Mouse (Mus musculus) midbrain, embryonic 14.5 days (tissue): ENCODE data around the gene Ctnna2. TPM values are rescaled to one million over a fixed set of nuclear protein-coding genes. Genes with fewer than 3 reads are reported as not detected.
A peak's percentile ranks its signal among the peaks of the same experiment; 100 is the strongest.

ENCODE experiments used
- ATAC-seq: fragments of 200-750 bp; cut with Nextera tagmentation; 2 replicates; pipeline ENCODE4 v1.8.0; 2017; ENCODE audit warnings: moderate number of reproducible peaks, moderate library complexity; ENCODE audit not compliant: low FRiP score, low TSS enrichment
- DNase-seq: peaks from one replicate; pipeline ENCODE4 v3.0.0-alpha.2; 2015
- H3K27ac ChIP-seq: fragments of 300-500 bp; sonication (generic); replicated peaks from 2 replicates; pipeline ENCODE4 v1.5.1; 2014; ENCODE audit warnings: mild to moderate bottlenecking, low read depth, low read length, moderate library complexity
- H3K27me3 ChIP-seq: fragments of 300-500 bp; sonication (generic); 2 replicates; pipeline ENCODE4 v1.6.1; 2014; ENCODE audit warnings: low read length, control low read depth, mixed read lengths; ENCODE audit not compliant: control insufficient read depth, insufficient read depth
- H3K36me3 ChIP-seq: fragments of 300-500 bp; sonication (generic); 2 replicates; pipeline ENCODE4 v1.6.1; 2014; ENCODE audit warnings: low read length, control low read depth; ENCODE audit not compliant: control insufficient read depth, insufficient read depth
- H3K4me1 ChIP-seq: fragments of 300-500 bp; sonication (generic); 2 replicates; pipeline ENCODE4 v1.6.1; 2014; ENCODE audit warnings: mild to moderate bottlenecking, antibody characterized with exemption, low read length, control low read depth; ENCODE audit not compliant: control insufficient read depth, insufficient read depth
- H3K4me2 ChIP-seq: fragments of 300-500 bp; sonication (generic); 2 replicates; pipeline ENCODE4 v1.6.1; 2014; ENCODE audit warnings: mild to moderate bottlenecking, low read length, moderate library complexity
- H3K4me3 ChIP-seq: fragments of 300-500 bp; sonication (generic); replicated peaks from 2 replicates; pipeline ENCODE4 v1.5.1; 2014; ENCODE audit warnings: low read depth, low read length
- H3K9ac ChIP-seq: fragments of 300-500 bp; sonication (generic); replicated peaks from 2 replicates; pipeline ENCODE4 v1.6.1; 2014; ENCODE audit warnings: mild to moderate bottlenecking, low read length, moderate library complexity
- H3K9me3 ChIP-seq: fragments of 300-500 bp; sonication (generic); 2 replicates; pipeline ENCODE4 v1.6.1; 2016; ENCODE audit warnings: low read length, control low read depth, mixed read lengths; ENCODE audit not compliant: control insufficient read depth
- WGBS: fragments of 180-500 bp; shearing (Covaris S2); extraction: QIAGEN DNeasy Blood & Tissue Kit; methylation state at CpG from one replicate; pipeline ENCODE4 v1.1.7; 2014; 5-methylcytosine and 5-hydroxymethylcytosine counted together
- polyA plus RNA-seq: library from polyadenylated mRNA; unstranded; fragments of >200 nt; fragmentation: Nextera tagmentation; extraction: Ambion mirVana; gene quantifications from 2 replicates; pipeline ENCODE4 v1.2.1, GENCODE M21; 2014

The Ctnna2 gene
- polyA plus RNA-seq, 1 experiment from 2014 or later: 141 TPM

DNA sequence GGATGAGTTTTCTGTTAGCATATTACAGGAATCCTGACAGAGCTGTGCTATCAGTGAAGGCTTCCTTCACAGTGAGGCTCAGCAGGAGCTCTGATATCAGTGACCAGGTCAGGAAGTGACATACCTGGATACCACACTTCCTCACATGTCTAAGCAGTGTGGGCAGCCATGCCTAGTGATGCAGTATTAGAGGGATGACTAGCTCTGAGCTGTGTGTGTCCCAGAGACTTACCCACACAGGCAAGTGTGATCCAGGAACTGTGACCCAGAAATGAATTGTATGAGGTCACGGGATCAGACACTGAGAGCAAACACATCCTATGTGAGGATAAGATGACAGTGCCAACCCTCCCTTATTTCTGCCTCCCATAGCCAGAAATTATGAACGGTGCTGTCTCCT is 28.8 kb downstream of the Ctnna2 start:
- Histone ChIP-seq H3K4me1 (no peaks in the 10 kb centered on the region; the same call in 1 of the 2 replicates), H3K36me3 (no peaks in the 10 kb centered on the region), H3K27me3 (no peaks in the 10 kb centered on the region), H3K4me2 (no peak overlapping the region), H3K9ac (no peak overlapping the region), H3K4me3 (no peak overlapping the region), H3K27ac (0 out of 2 replicates have a peak overlapping the region, but pooled peaks have one; percentile 26), H3K9me3 (no peaks in the 10 kb centered on the region)
- whole genome bisulfite sequencing: 90% methylated on average over 2 of the region's 2 CpGs
- DNase-seq (no peak), ATAC-seq (no peak)

DNA sequence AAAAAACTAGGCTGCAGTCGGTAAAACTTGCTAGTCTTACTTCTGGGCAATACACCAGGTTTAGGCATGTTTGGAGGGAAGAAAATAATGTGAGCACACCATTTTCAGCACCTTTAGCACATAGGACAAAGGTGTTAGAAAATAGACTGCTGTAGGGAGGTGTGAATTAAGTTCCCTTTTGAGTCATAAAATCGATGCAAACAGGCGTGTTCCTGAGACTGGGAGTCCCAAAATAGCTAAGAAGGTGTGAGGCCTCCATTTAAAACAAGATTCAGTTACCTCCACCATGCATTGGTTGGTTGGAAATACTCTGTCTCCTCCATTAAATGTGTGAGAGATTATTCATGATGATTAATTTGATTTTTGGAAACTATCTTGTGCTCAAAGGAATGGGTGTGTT is 50.1 kb downstream of the Ctnna2 start:
- Histone ChIP-seq H3K27ac (no peak overlapping the region), H3K4me2 (no peak overlapping the region), H3K36me3 (no peaks in the 10 kb centered on the region), H3K4me1 (no peaks in the 10 kb centered on the region), H3K4me3 (no peak overlapping the region), H3K27me3 (no peaks in the 10 kb centered on the region), H3K9ac (no peak overlapping the region), H3K9me3 (no peaks in the 10 kb centered on the region)
- DNase-seq (no peak), ATAC-seq (no peak)
- WGBS: 94% methylated on average over 3 of the region's 3 CpGs

DNA sequence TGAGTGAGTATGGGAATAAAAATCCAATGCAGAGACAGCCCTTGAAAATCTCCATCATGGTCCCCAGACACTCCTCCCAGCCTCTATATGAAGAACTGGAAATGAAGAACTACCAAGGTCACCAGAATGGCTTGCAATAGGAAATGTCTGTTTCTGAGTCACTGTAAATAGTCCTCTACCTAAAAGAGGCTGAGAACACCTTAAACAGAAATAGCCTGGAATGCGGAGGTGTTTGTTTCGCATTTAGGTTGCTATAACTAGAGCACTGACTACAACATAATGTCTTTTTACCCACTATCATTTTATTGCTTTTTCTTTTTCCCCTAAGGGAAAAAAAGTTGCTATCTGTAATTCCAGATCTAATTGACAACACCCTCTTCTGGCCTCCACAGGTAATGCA is 106.3 kb downstream of the Ctnna2 start:
- ATAC-seq (no peak), DNase-seq (no peak)
- H3K36me3 ChIP-seq: no peaks in the 10 kb centered on the region
- H3K27ac ChIP-seq: no peak overlapping the region
- no peaks in the 10 kb centered on the region for H3K27me3 ChIP-seq
- H3K9ac ChIP-seq: no peak overlapping the region
- WGBS: 99% methylated on average over 2 of the region's 2 CpGs
- no peak overlapping the region for H3K4me2 ChIP-seq
- no peak overlapping the region for H3K4me3 ChIP-seq
- no peaks in the 10 kb centered on the region for H3K4me1 ChIP-seq
- H3K9me3 ChIP-seq: no peaks in the 10 kb centered on the region

DNA sequence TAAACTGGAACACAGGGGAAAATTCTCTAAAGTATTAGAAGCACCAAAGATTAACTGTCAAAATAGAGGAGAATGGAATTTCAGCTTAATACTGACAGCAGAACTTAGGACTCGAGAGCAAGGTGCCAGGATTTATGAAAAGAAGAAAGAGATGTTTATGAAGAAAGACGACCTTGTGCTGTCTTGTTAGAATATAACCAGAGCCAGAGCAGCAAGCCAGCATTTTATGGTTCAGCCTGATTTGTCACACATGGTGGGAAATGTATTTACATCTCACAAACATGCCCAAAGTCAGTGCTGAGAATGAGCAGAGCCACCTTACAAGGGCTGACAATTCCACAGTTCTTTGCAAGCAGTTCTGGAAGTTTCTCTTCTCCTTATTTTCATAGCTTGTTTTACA is 110.2 kb downstream of the Ctnna2 start:
- no peak for ATAC-seq
- DNase-seq: no peak
- no peaks in the 10 kb centered on the region for H3K4me1 ChIP-seq
- no peak overlapping the region for H3K4me2 ChIP-seq
- no peak overlapping the region for H3K27ac ChIP-seq
- H3K36me3 ChIP-seq: no peaks in the 10 kb centered on the region
- H3K27me3 ChIP-seq: no peaks in the 10 kb centered on the region
- 26% methylated on average over 2 of the region's 2 CpGs for WGBS
- no peaks in the 10 kb centered on the region for H3K9me3 ChIP-seq
- no peak overlapping the region for H3K9ac ChIP-seq
- H3K4me3 ChIP-seq: no peak overlapping the region

DNA sequence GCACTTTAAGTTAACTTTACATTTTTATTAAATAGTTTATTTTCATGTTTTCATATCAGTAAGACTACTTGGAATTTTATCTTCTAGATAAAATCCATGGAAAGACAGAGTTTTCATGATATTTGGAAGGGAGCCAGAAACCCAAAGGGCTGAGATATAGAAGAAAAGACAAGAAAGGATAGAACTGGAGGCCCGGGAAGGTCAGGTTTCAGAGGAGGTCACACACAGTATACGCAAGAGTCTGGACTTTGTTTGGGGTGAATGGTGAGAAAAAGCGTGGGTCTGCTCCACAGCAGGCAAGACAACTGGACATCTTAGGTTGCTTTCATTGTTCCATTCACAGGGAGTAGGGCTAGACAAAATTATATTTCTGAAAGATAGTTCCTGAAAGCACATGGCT is 111.4 kb downstream of the Ctnna2 start:
- Histone ChIP-seq H3K36me3 (no peaks in the 10 kb centered on the region), H3K9ac (no peak overlapping the region), H3K9me3 (no peaks in the 10 kb centered on the region), H3K4me1 (no peaks in the 10 kb centered on the region), H3K27me3 (no peaks in the 10 kb centered on the region), H3K4me2 (no peak overlapping the region), H3K4me3 (no peak overlapping the region), H3K27ac (no peak overlapping the region)
- DNase-seq: no peak
- WGBS: 66% methylated on average over 3 of the region's 3 CpGs
- ATAC-seq: no peak

DNA sequence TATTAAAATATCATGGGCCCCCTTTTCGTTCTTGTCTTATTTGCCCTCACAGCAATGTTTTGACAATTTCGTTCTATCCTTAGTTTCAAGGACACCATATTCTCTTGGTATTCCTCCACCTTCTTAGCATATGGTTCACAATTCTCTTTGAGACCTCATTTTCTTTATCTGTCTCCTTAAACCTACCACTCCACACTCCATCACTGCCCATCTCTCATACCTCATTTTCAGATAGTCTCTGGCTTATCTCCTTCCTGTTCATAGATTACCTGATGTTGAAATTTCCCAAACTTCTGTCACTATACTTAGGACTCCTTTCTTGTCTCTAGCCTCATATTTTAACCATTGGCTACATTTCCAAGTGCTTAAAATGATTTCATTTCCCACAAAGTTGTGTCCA is 116.1 kb downstream of the Ctnna2 start:
- ATAC-seq (no peak), DNase-seq (no peak)
- no peak overlapping the region for H3K4me2 ChIP-seq
- H3K36me3 ChIP-seq: no peaks in the 10 kb centered on the region
- no peaks in the 10 kb centered on the region for H3K27me3 ChIP-seq
- no peaks in the 10 kb centered on the region for H3K9me3 ChIP-seq
- no peak overlapping the region for H3K27ac ChIP-seq
- H3K4me3 ChIP-seq: no peak overlapping the region
- H3K4me1 ChIP-seq: no peaks in the 10 kb centered on the region; the same call in 1 of the 2 replicates
- 90% methylated on average over 2 of the region's 2 CpGs for WGBS
- no peak overlapping the region for H3K9ac ChIP-seq

DNA sequence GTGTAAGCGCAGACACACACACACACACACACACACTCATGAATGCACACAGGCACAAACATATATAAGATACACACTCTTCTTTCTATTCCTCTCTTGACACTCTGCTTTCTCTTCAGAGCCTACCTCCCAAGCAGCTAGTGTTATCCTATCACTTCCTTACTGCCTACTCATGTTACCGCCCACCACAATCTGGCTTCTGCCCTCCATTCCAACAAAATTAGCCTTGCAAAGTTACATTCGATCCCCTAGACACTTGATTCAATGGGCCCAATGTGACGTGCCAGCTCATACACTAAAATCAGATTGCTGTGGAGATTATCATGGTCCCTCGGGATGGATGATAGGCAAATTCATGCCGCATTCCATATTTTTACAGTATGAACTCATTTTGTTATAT is 116.7 kb downstream of the Ctnna2 start:
- Histone ChIP-seq H3K27me3 (no peaks in the 10 kb centered on the region), H3K4me3 (no peak overlapping the region), H3K27ac (no peak overlapping the region), H3K4me1 (no peaks in the 10 kb centered on the region; the same call in 1 of the 2 replicates), H3K4me2 (no peak overlapping the region), H3K9me3 (no peaks in the 10 kb centered on the region), H3K36me3 (no peaks in the 10 kb centered on the region), H3K9ac (no peak overlapping the region)
- DNase-seq (no peak), ATAC-seq (no peak)
- WGBS: 74% methylated on average over 6 of the region's 6 CpGs

DNA sequence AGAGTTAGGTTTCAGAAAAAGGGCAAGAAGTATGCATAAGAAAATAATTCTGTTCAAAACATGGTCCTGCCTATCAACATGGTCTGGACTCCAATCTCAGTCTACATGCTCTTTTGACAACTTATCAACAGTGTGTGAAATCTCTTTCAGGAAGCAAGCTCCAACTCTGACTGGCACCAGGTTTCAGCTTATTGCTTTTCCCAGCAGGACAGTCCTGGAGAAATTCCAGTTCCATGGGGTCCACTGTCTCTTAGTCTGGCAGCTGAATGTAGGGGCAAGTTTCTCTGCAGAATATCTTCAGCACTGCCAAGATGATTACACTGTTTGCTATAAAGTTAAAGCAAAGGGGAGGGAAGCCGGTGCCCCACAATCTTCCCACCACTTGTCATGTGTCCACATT is 130.1 kb downstream of the Ctnna2 start:
- WGBS: 97% methylated on average over 1 of the region's 1 CpGs
- DNase-seq (no peak), ATAC-seq (no peak)
- no peak overlapping the region for H3K4me2 ChIP-seq
- H3K4me3 ChIP-seq: no peak overlapping the region
- H3K36me3 ChIP-seq: no peaks in the 10 kb centered on the region
- no peak overlapping the region for H3K9ac ChIP-seq
- no peaks in the 10 kb centered on the region for H3K4me1 ChIP-seq
- H3K27me3 ChIP-seq: no peaks in the 10 kb centered on the region
- H3K9me3 ChIP-seq: no peaks in the 10 kb centered on the region
- H3K27ac ChIP-seq: no peak overlapping the region

DNA sequence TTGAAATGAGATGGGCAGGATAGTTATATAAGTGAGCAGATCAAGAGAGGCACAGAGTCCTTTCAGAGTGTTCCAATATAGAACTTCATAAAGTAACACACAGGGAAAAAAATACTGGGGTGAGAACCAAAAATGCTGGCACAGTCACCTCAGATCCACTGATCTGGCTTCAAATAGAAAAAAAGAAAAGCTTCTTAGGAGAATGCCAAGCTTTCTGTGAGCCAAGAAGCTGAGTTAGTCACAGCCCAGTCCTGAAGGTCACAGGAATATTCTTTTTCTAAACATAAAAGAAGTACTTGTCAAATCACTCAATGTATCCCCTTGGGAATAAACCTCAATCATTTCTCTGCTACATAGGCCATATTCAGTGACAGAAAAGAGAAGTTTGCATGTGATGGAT is 130.7 kb downstream of the Ctnna2 start:
- DNase-seq (no peak), ATAC-seq (no peak)
- no peaks in the 10 kb centered on the region for H3K36me3 ChIP-seq
- H3K4me2 ChIP-seq: no peak overlapping the region
- H3K4me1 ChIP-seq: no peaks in the 10 kb centered on the region
- no peaks in the 10 kb centered on the region for H3K9me3 ChIP-seq
- no peak overlapping the region for H3K9ac ChIP-seq
- H3K27me3 ChIP-seq: no peaks in the 10 kb centered on the region
- no peak overlapping the region for H3K4me3 ChIP-seq
- H3K27ac ChIP-seq: no peak overlapping the region
